ENCODE assay signal across 9 mouse cellular contexts in genomic region chr15:100126456-100127107, GRCm38 (mm10).
DNase-seq lines count a peak whose midpoint lies in the region; ATAC-seq and TF ChIP-seq lines count a peak whose summit lies in the region.
"Had no signal": no experiment of that assay in that cellular context is flagged by ENCODE, and none has a peak within 500 bp of the region (broad histone marks: within the 10 kb centered on the region; RNA-seq: fewer than 3 reads in every experiment).

No protein-coding gene starts in this region.

- no peaks in the 10 kb centered on the region for H3K27me3 ChIP-seq in forebrain, postnatal 0 days (ENCODE audit: insufficient read depth, low read length)
- H3K27me3 ChIP-seq in lung, embryonic 15.5 days = no peaks in the 10 kb centered on the region
- H3K27me3 ChIP-seq: limb, embryonic 12.5 days had no signal

- peak; percentile 88 for ATAC-seq in forebrain, postnatal 0 days
- peak; percentile 58; the same call in 1 of the 2 replicates for ATAC-seq in lung, embryonic 15.5 days (ENCODE audit: borderline replicate concordance, extremely low read depth, low FRiP score, low TSS enrichment)

- WGBS in forebrain, postnatal 0 days = 6% methylated on average over 11 of the region's 11 CpGs
- WGBS in lung, embryonic 15.5 days = 13% methylated on average over 11 of the region's 11 CpGs

- no peak overlapping the region for H3K9ac ChIP-seq in forebrain, postnatal 0 days
- H3K9ac ChIP-seq in lung, embryonic 15.5 days = no peak overlapping the region
- H3K9ac ChIP-seq: limb, embryonic 12.5 days had no signal

- H3K4me2 ChIP-seq in forebrain, postnatal 0 days (ENCODE audit: low read depth) = no peak overlapping the region
- peak overlapping the region; percentile 31; the same call in 1 of the 2 replicates for H3K4me2 ChIP-seq in lung, embryonic 15.5 days
- H3K4me2 ChIP-seq: limb, embryonic 12.5 days had no signal

- H3K9me3 ChIP-seq in forebrain, postnatal 0 days (ENCODE audit: low read length) = no peaks in the 10 kb centered on the region
- no peaks in the 10 kb centered on the region for H3K9me3 ChIP-seq in lung, embryonic 15.5 days
- H3K9me3 ChIP-seq: limb, embryonic 12.5 days had no signal

- peak; percentile 69 for DNase-seq in ES-CJ7 (ENCODE audit: low read depth, low spot score)
- DNase-seq in cerebellum, adult 11 months = peak; percentile 84
- peak; percentile 82 for DNase-seq in forebrain, postnatal 0 days
- peak; percentile 92 for DNase-seq in heart, postnatal 4 days
- peak; percentile 79 to 82 for DNase-seq in layer of hippocampus, adult 2 months (ENCODE audit: low spot score in 2 of 2)
- DNase-seq in ovary, postnatal 10 days (ENCODE audit: low spot score) = peak; percentile 35
- DNase-seq in thymus, postnatal 0 days (ENCODE audit: low spot score) = peak; percentile 73

- H3K4me1 ChIP-seq in forebrain, postnatal 0 days (ENCODE audit: insufficient read depth) = peaks cover 3% of the 10 kb centered on the region; the same call in 1 of the 2 replicates
- H3K4me1 ChIP-seq in lung, embryonic 15.5 days = peaks cover 17% of the 10 kb centered on the region; the same call in 1 of the 2 replicates

- no peaks in the 10 kb centered on the region for H3K36me3 ChIP-seq in forebrain, postnatal 0 days (ENCODE audit: insufficient read depth)
- peaks cover under 1% of the 10 kb centered on the region; the same call in 1 of the 2 replicates for H3K36me3 ChIP-seq in lung, embryonic 15.5 days

- no peak overlapping the region for H3K4me3 ChIP-seq in forebrain, postnatal 0 days (ENCODE audit: low read depth, low read length)
- peak overlapping the region; percentile 10; the same call in 1 of the 2 replicates for H3K4me3 ChIP-seq in layer of hippocampus, adult 2 months
- no peak overlapping the region for H3K4me3 ChIP-seq in lung, embryonic 15.5 days
- H3K4me3 ChIP-seq: limb, embryonic 12.5 days had no signal

- H3K27ac ChIP-seq in forebrain, postnatal 0 days (ENCODE audit: low read depth, low read length) = no peak overlapping the region
- peak overlapping the region; percentile 63; the same call in 1 of the 2 replicates for H3K27ac ChIP-seq in layer of hippocampus, adult 2 months
- no peak overlapping the region for H3K27ac ChIP-seq in lung, embryonic 15.5 days
- H3K27ac ChIP-seq: limb, embryonic 12.5 days had no signal

- peak; percentile 87 for TF ChIP-seq CTCF in forebrain, postnatal 0 days (IDR thresholded peaks at IDR 0.05; ENCODE audit: low read depth)
- peak; percentile 96 for TF ChIP-seq CTCF in layer of hippocampus, adult 2 months (conservative IDR thresholded peaks at IDR 0.05)

Comparison
In these comparisons a context has a peak if more than half of its experiments do, and no peak if none do; other contexts are left out.
1. DNase-seq: peak in every context shown above with its lines; median percentile 92 in heart, postnatal 4 days; 84 in cerebellum, adult 11 months; 82 in forebrain, postnatal 0 days; 80 in layer of hippocampus, adult 2 months; 73 in thymus, postnatal 0 days; 69 in ES-CJ7; 35 in ovary, postnatal 10 days.